In genomic region chr6:113193765-113194460, GRCm38 (mm10) we compare ENCODE assay signal across 8 mouse cellular contexts. TPM values are rescaled to one million over a fixed set of nuclear protein-coding genes. Genes with fewer than 3 reads are reported as not detected.
DNase-seq lines count a peak whose midpoint lies in the region; ATAC-seq lines count a peak whose summit lies in the region.

No protein-coding gene starts in this region.

- 3% methylated on average over 46 of the region's 46 CpGs for WGBS in forebrain, embryonic 16.5 days
- 4% methylated on average over 46 of the region's 46 CpGs for WGBS in kidney, embryonic 15.5 days
- WGBS in midbrain, embryonic 12.5 days: 3% methylated on average over 46 of the region's 46 CpGs

- DNase-seq in CD4-positive, CD25-positive, alpha-beta regulatory T cell, adult 2 months (ENCODE audit: low read depth, low spot score): peak; percentile 14
- peak; percentile 16 for DNase-seq in thymus, postnatal 14 days
- DNase-seq in thymus, postnatal 10 days (ENCODE audit: low spot score in 2 of 2): no peak
- DNase-seq in yolk sac, embryonic 10.5 days (ENCODE audit: low spot score): peak; percentile 53

- H3K9ac ChIP-seq in forebrain, embryonic 16.5 days (replicated peaks; ENCODE audit: low read depth, low read length): peak overlapping the region; percentile 95
- no peak overlapping the region for H3K9ac ChIP-seq in kidney, embryonic 15.5 days
- peak overlapping the region; percentile 85 for H3K9ac ChIP-seq in midbrain, embryonic 12.5 days (replicated peaks)

- peaks cover 30% of the 10 kb centered on the region for H3K4me1 ChIP-seq in forebrain, embryonic 16.5 days (replicated peaks; ENCODE audit: control insufficient read depth, insufficient read depth, low read length)
- peaks cover 17% of the 10 kb centered on the region for H3K4me1 ChIP-seq in kidney, embryonic 15.5 days
- H3K4me1 ChIP-seq in midbrain, embryonic 12.5 days: peaks cover 27% of the 10 kb centered on the region

- no peaks in the 10 kb centered on the region for H3K9me3 ChIP-seq in forebrain, embryonic 16.5 days (ENCODE audit: control insufficient read depth, low read length)
- no peaks in the 10 kb centered on the region for H3K9me3 ChIP-seq in kidney, embryonic 15.5 days (replicated peaks)
- H3K9me3 ChIP-seq in midbrain, embryonic 12.5 days: no peaks in the 10 kb centered on the region

- no peaks in the 10 kb centered on the region for H3K27me3 ChIP-seq in forebrain, embryonic 16.5 days (replicated peaks; ENCODE audit: control insufficient read depth, insufficient read depth, low read length)
- H3K27me3 ChIP-seq in kidney, embryonic 15.5 days: peaks cover 58% of the 10 kb centered on the region
- H3K27me3 ChIP-seq in midbrain, embryonic 12.5 days: peaks cover 19% of the 10 kb centered on the region

- no peak for ATAC-seq in CD4-positive, CD25-positive, alpha-beta regulatory T cell, adult 4 months
- ATAC-seq in forebrain, embryonic 16.5 days: peak; percentile 37
- peak; percentile 49; the same call in 1 of the 2 replicates for ATAC-seq in kidney, embryonic 15.5 days (replicated peaks; ENCODE audit: low FRiP score)
- ATAC-seq in midbrain, embryonic 12.5 days (ENCODE audit: low FRiP score, low read depth): peak; percentile 53

- H3K36me3 ChIP-seq in forebrain, embryonic 16.5 days (ENCODE audit: control insufficient read depth, insufficient read depth): no peaks in the 10 kb centered on the region
- no peaks in the 10 kb centered on the region for H3K36me3 ChIP-seq in kidney, embryonic 15.5 days
- 0 out of 2 replicates have a peak, but pooled peaks cover 6% of the 10 kb centered on the region for H3K36me3 ChIP-seq in midbrain, embryonic 12.5 days

- H3K4me3 ChIP-seq in forebrain, embryonic 16.5 days (replicated peaks; ENCODE audit: low read length): peak overlapping the region; percentile 87
- H3K4me3 ChIP-seq in kidney, embryonic 15.5 days (replicated peaks): peak overlapping the region; percentile 22
- H3K4me3 ChIP-seq in midbrain, embryonic 12.5 days: peak overlapping the region; percentile 84

- peak overlapping the region; percentile 93 for H3K4me2 ChIP-seq in forebrain, embryonic 16.5 days (ENCODE audit: low read length)
- H3K4me2 ChIP-seq in kidney, embryonic 15.5 days: peak overlapping the region; percentile 85
- H3K4me2 ChIP-seq in midbrain, embryonic 12.5 days (replicated peaks): peak overlapping the region; percentile 88

- no peak overlapping the region for H3K27ac ChIP-seq in forebrain, embryonic 16.5 days (ENCODE audit: low read length)
- H3K27ac ChIP-seq in kidney, embryonic 15.5 days: no peak overlapping the region
- H3K27ac ChIP-seq in midbrain, embryonic 12.5 days (replicated peaks): no peak overlapping the region

RNA-seq across cellular contexts. Expression of gene Lhfpl4, which starts 1.3 kb away (rescaled TPM):
- polyA plus RNA-seq in CD4-positive, CD25-positive, alpha-beta regulatory T cell, adult 4 months (2017; shearing (Covaris generic)): under 1 TPM in 1 of 2 experiments, not detected in 1; 0.90 TPM
- polyA plus RNA-seq in forebrain, embryonic 16.5 days (2015; fragmentation: Nextera tagmentation; extraction: Ambion mirVana): 40.1 and 49.4 TPM in 2 replicates
- 0.64 and 1.00 TPM in 2 replicates for polyA plus RNA-seq in kidney, embryonic 15.5 days (2015; fragmentation: Nextera tagmentation; extraction: Ambion mirVana)
- polyA plus RNA-seq in midbrain, embryonic 12.5 days (2016; fragmentation: Nextera tagmentation; extraction: Ambion mirVana): 38.7 and 46.3 TPM in 2 replicates

RNA-seq across cellular contexts. Expression of gene Mtmr14, which starts 43.7 kb away (rescaled TPM):
- 10 to 100 TPM; 20.6 to 25.6 TPM for polyA plus RNA-seq in CD4-positive, CD25-positive, alpha-beta regulatory T cell, adult 4 months (2017; shearing (Covaris generic))
- 42.1 and 44.4 TPM in 2 replicates for polyA plus RNA-seq in forebrain, embryonic 16.5 days (2015; fragmentation: Nextera tagmentation; extraction: Ambion mirVana)
- polyA plus RNA-seq in kidney, embryonic 15.5 days (2015; fragmentation: Nextera tagmentation; extraction: Ambion mirVana): 36.2 and 39.4 TPM in 2 replicates
- 48.1 and 48.7 TPM in 2 replicates for polyA plus RNA-seq in midbrain, embryonic 12.5 days (2016; fragmentation: Nextera tagmentation; extraction: Ambion mirVana)

Comparison
In these comparisons a context has a peak if more than half of its experiments do, and no peak if none do; other contexts are left out.
1. DNase-seq: peak in CD4-positive, CD25-positive, alpha-beta regulatory T cell, adult 2 months (single experiment), thymus, postnatal 14 days (single experiment) and yolk sac, embryonic 10.5 days (single experiment); none in thymus, postnatal 10 days (0 of 2).
2. H3K4me3 ChIP-seq: peak in every context shown above with its lines; median percentile 87 in forebrain, embryonic 16.5 days; 84 in midbrain, embryonic 12.5 days; 22 in kidney, embryonic 15.5 days.
3. RNA of gene Lhfpl4, which starts 1.3 kb away (polyA plus RNA-seq): 40.1 to 49.4 TPM in forebrain, embryonic 16.5 days and 38.7 to 46.3 TPM in midbrain, embryonic 12.5 days; 0.64 to 1.00 TPM in kidney, embryonic 15.5 days and 0.90 TPM in CD4-positive, CD25-positive, alpha-beta regulatory T cell, adult 4 months; every median in the first group is over 10 times any median in the second.
4. Peak in every context shown above with its lines, with median percentiles within 50 percentile points of each other: H3K4me2 ChIP-seq.